ENCODE assay signal across 22 mouse cellular contexts in the genomic region with DNA sequence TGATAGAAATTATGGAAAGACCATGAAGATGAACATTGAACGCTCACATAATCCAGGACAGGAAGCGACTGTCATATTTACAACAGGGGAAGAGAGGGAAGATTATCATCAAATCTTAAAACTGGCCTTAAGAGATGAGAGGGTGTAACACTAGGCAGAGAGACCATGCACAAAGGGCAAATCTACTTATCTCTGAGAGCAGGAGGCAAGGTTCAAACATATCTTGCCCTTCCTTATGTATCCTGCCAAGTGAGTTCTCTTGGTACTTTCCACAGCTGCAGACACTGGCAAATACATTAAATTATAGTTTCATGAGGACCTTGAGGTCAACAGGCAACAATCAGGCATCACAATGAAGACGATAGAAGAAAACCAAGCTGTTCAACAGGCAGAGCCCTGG.
"Had no signal": no experiment of that assay in that cellular context is flagged by ENCODE, and none has a peak within 500 bp of the region (broad histone marks: within the 10 kb centered on the region; RNA-seq: fewer than 3 reads in every experiment).

No protein-coding gene starts in this region.

- H3K4me1 ChIP-seq: intestine, embryonic 15.5 days; lung, embryonic 15.5 days; stomach, embryonic 15.5 days had no signal

- H3K9me3 ChIP-seq: intestine, embryonic 15.5 days; limb, embryonic 10.5 days; limb, embryonic 13.5 days; lung, embryonic 15.5 days; midbrain, embryonic 10.5 days; midbrain, embryonic 13.5 days; neural tube, embryonic 13.5 days; stomach, embryonic 15.5 days had no signal

- H3K9ac ChIP-seq: intestine, embryonic 15.5 days; limb, embryonic 13.5 days; lung, embryonic 15.5 days; midbrain, embryonic 13.5 days; neural tube, embryonic 13.5 days; stomach, embryonic 15.5 days had no signal

- H3K27me3 ChIP-seq: intestine, embryonic 15.5 days; limb, embryonic 13.5 days; lung, embryonic 15.5 days; midbrain, embryonic 13.5 days; neural tube, embryonic 13.5 days; stomach, embryonic 15.5 days had no signal

- ATAC-seq: intestine, embryonic 15.5 days; midbrain, embryonic 13.5 days; midbrain, embryonic 16.5 days had no signal

- H3K36me3 ChIP-seq: intestine, embryonic 15.5 days; limb, embryonic 10.5 days; limb, embryonic 13.5 days; lung, embryonic 15.5 days; midbrain, embryonic 10.5 days; midbrain, embryonic 13.5 days; neural tube, embryonic 13.5 days; stomach, embryonic 15.5 days had no signal

- H3K27ac ChIP-seq: intestine, embryonic 15.5 days; layer of hippocampus, adult 2 months; limb, embryonic 10.5 days; limb, embryonic 13.5 days; lung, embryonic 15.5 days; midbrain, embryonic 10.5 days; midbrain, embryonic 13.5 days; neural tube, embryonic 13.5 days; stomach, embryonic 15.5 days had no signal

- H3K4me2 ChIP-seq: intestine, embryonic 15.5 days; limb, embryonic 13.5 days; lung, embryonic 15.5 days; midbrain, embryonic 13.5 days; neural tube, embryonic 13.5 days; stomach, embryonic 15.5 days had no signal

- DNase-seq: kidney, adult 11 months; kidney, adult 8-10 months; kidney, postnatal 25 days; layer of hippocampus, adult 9-11 months; lung, adult 18-20 months; lung, postnatal 10 days; lung, postnatal 4 days; retina, postnatal 1 day; right cerebral cortex, postnatal 25 days; spleen, adult 18-20 months; thymus, postnatal 36 days had no signal

- H3K4me3 ChIP-seq: intestine, embryonic 15.5 days; layer of hippocampus, adult 2 months; limb, embryonic 10.5 days; limb, embryonic 13.5 days; lung, embryonic 15.5 days; midbrain, embryonic 10.5 days; midbrain, embryonic 13.5 days; myocyte; neural tube, embryonic 13.5 days; stomach, embryonic 15.5 days had no signal
